Mouse (Mus musculus) ES-Bruce4 (cell line): Measurements from ENCODE around the gene Smim12. TPM values are rescaled to one million over a fixed set of nuclear protein-coding genes. Genes with fewer than 3 reads are reported as not detected.

Experiments used
- H3K27ac ChIP-seq: 2 replicates; pipeline ENCODE4 v1.5.1; 2012; ENCODE audit warnings: low read length, inconsistent platforms; ENCODE audit not compliant: insufficient read depth
- H3K27me3 ChIP-seq: 2 replicates; pipeline ENCODE4 v1.6.1; 2012; ENCODE audit warnings: mild to moderate bottlenecking, low read length, inconsistent platforms; ENCODE audit not compliant: control insufficient read depth, poor library complexity, insufficient read depth, severe bottlenecking
- H3K36me3 ChIP-seq: 2 replicates; pipeline ENCODE4 v1.6.1; 2012; ENCODE audit warnings: inconsistent platforms, mild to moderate bottlenecking, low read length, moderate library complexity; ENCODE audit not compliant: control insufficient read depth, poor library complexity, insufficient read depth, severe bottlenecking
- H3K4me1 ChIP-seq: one replicate; pipeline ENCODE4 v1.8.1; 2011; ENCODE audit warnings: low read length; ENCODE audit not compliant: control insufficient read depth, insufficient read depth
- H3K4me3 ChIP-seq: 2 replicates; pipeline ENCODE4 v1.5.1; 2011; ENCODE audit warnings: low read depth, mild to moderate bottlenecking, low read length
- H3K9ac ChIP-seq: 2 replicates; pipeline ENCODE4 v1.6.1; 2012; ENCODE audit warnings: low read depth, mild to moderate bottlenecking, inconsistent platforms; ENCODE audit not compliant: poor library complexity, severe bottlenecking
- H3K9me3 ChIP-seq: replicated peaks from 2 replicates; pipeline ENCODE4 v1.6.1; 2012; ENCODE audit warnings: mild to moderate bottlenecking, low read length, inconsistent platforms; ENCODE audit not compliant: control insufficient read depth, poor library complexity, insufficient read depth, severe bottlenecking
- CTCF ChIP-seq: IDR thresholded peaks from one replicate; pipeline ENCODE4 v1.8.1; 2011; ENCODE audit warnings: low read depth, low read length
- EP300 ChIP-seq: IDR thresholded peaks from 2 replicates; pipeline ENCODE4 v1.6.1; 2011; ENCODE audit warnings: low read depth, low read length; ENCODE audit not compliant: insufficient read depth
- POLR2A ChIP-seq: IDR thresholded peaks from one replicate; pipeline ENCODE4 v1.8.1; 2011; ENCODE audit warnings: low read length; ENCODE audit not compliant: insufficient read depth
- polyA plus RNA-seq: library from polyadenylated mRNA; stranded (reverse); fragments of >200 nt; gene quantifications from 2 replicates; pipeline ENCODE4 v1.2.4, GENCODE M21; 2011; ENCODE audit warnings: low read depth; ENCODE audit not compliant: missing spikeins, insufficient read depth, insufficient read length

Smim12 gene
- polyA plus RNA-seq, 1 experiment: 26.6 TPM

DNA sequence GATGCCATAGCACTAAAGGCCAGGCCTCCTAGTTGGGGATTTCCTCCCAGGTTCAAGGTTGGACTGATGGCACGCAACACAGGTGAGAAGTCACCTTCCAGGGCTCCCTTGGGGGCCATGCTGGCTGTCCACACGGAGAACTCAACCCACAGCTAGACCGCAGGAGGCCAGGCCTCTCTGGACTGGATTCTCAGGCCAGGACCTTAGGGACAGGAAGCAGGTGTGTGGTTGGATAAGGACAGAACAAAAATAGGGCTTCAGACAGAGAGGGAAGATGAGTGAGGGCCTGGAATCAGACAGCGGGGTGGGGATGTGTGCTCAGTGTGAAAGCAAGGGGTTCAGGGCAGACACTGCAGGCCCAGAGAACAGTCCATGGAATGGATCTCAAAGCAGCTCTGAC lies 43.3 kb downstream of the Smim12 start:
- no peak overlapping the region for H3K9ac ChIP-seq
- no peaks in the 10 kb centered on the region for H3K4me1 ChIP-seq
- H3K27me3 ChIP-seq: no peaks in the 10 kb centered on the region
- no peak overlapping the region for H3K27ac ChIP-seq
- H3K9me3 ChIP-seq: no peaks in the 10 kb centered on the region
- TF ChIP-seq CTCF (no peak), POLR2A (no peak), EP300 (no peak)
- H3K36me3 ChIP-seq: no peaks in the 10 kb centered on the region
- no peak overlapping the region for H3K4me3 ChIP-seq

GRCm38 (mm10) chr4:127289039-127289548 lies 45.5 kb downstream of the Smim12 start:
- no peak overlapping the region for H3K4me3 ChIP-seq
- no peaks in the 10 kb centered on the region for H3K4me1 ChIP-seq
- no peaks in the 10 kb centered on the region for H3K27me3 ChIP-seq
- no peak overlapping the region for H3K9ac ChIP-seq
- TF ChIP-seq EP300 (no peak), POLR2A (no peak), CTCF (no peak)
- no peaks in the 10 kb centered on the region for H3K36me3 ChIP-seq
- H3K27ac ChIP-seq: no peak overlapping the region
- no peaks in the 10 kb centered on the region for H3K9me3 ChIP-seq

DNA sequence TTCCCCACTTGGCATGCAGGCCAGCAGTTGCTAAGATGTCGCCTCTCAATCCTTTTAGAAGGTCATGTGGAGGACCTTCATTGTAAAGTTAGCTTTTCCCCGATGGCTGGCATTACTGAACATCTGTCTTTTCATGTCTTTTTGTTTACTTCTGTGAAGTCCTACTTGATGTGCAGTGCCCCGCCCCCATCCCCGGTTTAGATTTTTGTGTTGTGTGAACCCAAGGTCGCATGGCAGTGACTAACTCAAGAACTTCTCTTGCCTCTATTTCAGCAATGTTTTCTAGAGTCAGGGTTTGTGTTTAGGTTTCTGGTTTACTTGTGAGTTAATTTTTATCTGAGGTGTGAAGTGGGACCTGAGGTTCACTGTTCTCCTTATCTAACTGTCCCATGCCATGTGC lies 49.0 kb downstream of the Smim12 start:
- Histone ChIP-seq H3K9me3 (no peaks in the 10 kb centered on the region), H3K4me3 (no peak overlapping the region), H3K4me1 (no peaks in the 10 kb centered on the region), H3K27ac (no peak overlapping the region), H3K36me3 (no peaks in the 10 kb centered on the region), H3K27me3 (no peaks in the 10 kb centered on the region), H3K9ac (no peak overlapping the region)
- no peak for TF ChIP-seq EP300
- no peak for TF ChIP-seq CTCF
- TF ChIP-seq POLR2A: no peak

Other genes starting within 250 kb of the Smim12 start
- gene Sfpq, start 222.5 kb upstream of the Smim12 start, polyA plus RNA-seq: 827 and 868 TPM in 2 replicates
- gene Zmym1, start 182.6 kb upstream of the Smim12 start, polyA plus RNA-seq: 46.0 and 57.4 TPM in 2 replicates
- gene Zmym6, start 166.4 kb upstream of the Smim12 start, polyA plus RNA-seq: 32.6 and 33.7 TPM in 2 replicates
- gene Tmem35b, start 120.1 kb upstream of the Smim12 start, polyA plus RNA-seq: 9.0 and 10.0 TPM in 2 replicates
- gene Dlgap3, start 74.6 kb upstream of the Smim12 start, polyA plus RNA-seq: 7.4 and 9.5 TPM in 2 replicates
- 1.4 TPM in 2 replicates for gene Gja4, start 70.3 kb downstream of the Smim12 start, polyA plus RNA-seq
- gene Gjb3, start 87.1 kb downstream of the Smim12 start, polyA plus RNA-seq: 57.2 and 66.7 TPM in 2 replicates
- gene Gjb4, start 110.3 kb downstream of the Smim12 start, polyA plus RNA-seq: 2.1 and 2.6 TPM in 2 replicates
- 15.9 and 16.5 TPM in 2 replicates for gene Gjb5, start 114.4 kb downstream of the Smim12 start, polyA plus RNA-seq